Mouse (Mus musculus): ENCODE data around the gene Ugt1a10.

DNA sequence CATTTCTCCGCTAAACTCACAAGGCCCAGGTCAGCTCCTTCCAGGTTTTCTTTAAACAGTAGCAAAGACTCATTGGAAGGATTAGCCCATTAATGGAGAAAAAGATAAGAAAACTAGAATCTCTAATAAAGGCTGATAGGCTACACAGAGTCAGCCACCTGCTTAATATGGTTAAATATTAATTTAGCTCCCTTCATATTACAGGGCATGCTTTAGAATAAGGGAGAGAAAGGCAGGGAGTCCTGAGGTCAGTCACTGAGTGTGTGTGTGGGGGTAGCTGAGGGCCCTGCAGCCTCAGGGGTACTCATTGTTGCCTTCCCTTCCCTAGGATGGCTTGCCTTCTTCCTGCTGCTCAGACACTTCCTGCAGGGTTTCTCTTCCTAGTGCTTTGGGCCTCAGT lies 83.0 kb downstream of the Ugt1a10 start:
- TF ChIP-seq CTCF (IDR thresholded peaks at IDR 0.05; ENCODE audit: extremely low read depth, insufficient read length, insufficient replicate concordance, low read depth, low read length) (no peak), POLR2A (IDR thresholded peaks at IDR 0.05; ENCODE audit: low read depth, low read length) (no peak)

Data from small intestine, adult 2 months (tissue).